Mouse (Mus musculus) layer of hippocampus, adult 8-10 months (tissue): ENCODE measurements around the gene Krtdap. TPM values are rescaled to one million over a fixed set of nuclear protein-coding genes. Genes with fewer than 3 reads are reported as not detected.
"Not testable (repeated sequence)": the region's sequence is repeated elsewhere in the genome, so short reads cannot be mapped to it uniquely, and the experiment has no call there.

Source experiments
- DNase-seq, 2 experiments: peaks; one replicate each; pipeline ENCODE4 v3.0.0; 2022; ENCODE audit warnings: low spot score in 2 of 2
- total RNA-seq, 4 experiments: library from RNA; stranded (reverse); gene quantifications; 2 replicates each; pipeline ENCODE4 v1.2.4; 2022

The Krtdap gene
- total RNA-seq, result not detected

GRCm38 (mm10) chr7:30787377-30788022, at the start of gene Krtdap:
Gene Krtdap (plus strand): TSS chr7:30787896.
- no peak for DNase-seq

- DNase-seq, result not testable (repeated sequence)
Measured at GRCm38 (mm10) chr7:30742570-30742969, 45.1 kb upstream of the Krtdap start.

GRCm38 (mm10) chr7:30743617-30744016, 44.1 kb upstream of the Krtdap start, which contains the start of gene Gapdhs:
Gene Gapdhs (minus strand): TSS chr7:30743681.
- not testable (repeated sequence) for DNase-seq

GRCm38 (mm10) chr7:30744022-30744598, 43.6 kb upstream of the Krtdap start:
- no peak for DNase-seq

GRCm38 (mm10) chr7:30747525-30748204, 40.0 kb upstream of the Krtdap start:
- no peak for DNase-seq

- DNase-seq, result no peak
Measured at GRCm38 (mm10) chr7:30749824-30750606, 37.7 kb upstream of the Krtdap start.

GRCm38 (mm10) chr7:30751086-30751669, 36.5 kb upstream of the Krtdap start, which contains the start of gene Sbsn:
Gene Sbsn (plus strand): TSS chr7:30751471.
- DNase-seq, result no peak

- DNase-seq, result no peak
Measured at GRCm38 (mm10) chr7:30757001-30757400, 30.7 kb upstream of the Krtdap start.

GRCm38 (mm10) chr7:30758853-30759252, 28.8 kb upstream of the Krtdap start:
- DNase-seq, result no peak

- no peak for DNase-seq
Measured at GRCm38 (mm10) chr7:30761769-30762352, 25.8 kb upstream of the Krtdap start.

GRCm38 (mm10) chr7:30763456-30763855, 24.2 kb upstream of the Krtdap start, which contains the start of gene Dmkn:
Gene Dmkn (plus strand): TSS chr7:30763756.
- no peak for DNase-seq

GRCm38 (mm10) chr7:30765173-30765572, 22.5 kb upstream of the Krtdap start:
- no peak for DNase-seq

- no peak for DNase-seq
Measured at GRCm38 (mm10) chr7:30766408-30766807, 21.3 kb upstream of the Krtdap start.

- DNase-seq, result no peak
Measured at GRCm38 (mm10) chr7:30769236-30769635, 18.5 kb upstream of the Krtdap start.

GRCm38 (mm10) chr7:30776104-30776503, 11.6 kb upstream of the Krtdap start:
- DNase-seq, result no peak

GRCm38 (mm10) chr7:30777081-30777579, 10.6 kb upstream of the Krtdap start:
- no peak for DNase-seq

- no peak for DNase-seq
Measured at GRCm38 (mm10) chr7:30777911-30778310, 9.8 kb upstream of the Krtdap start.

GRCm38 (mm10) chr7:30781792-30782191, 5.9 kb upstream of the Krtdap start:
- no peak for DNase-seq

- DNase-seq, result no peak
Measured at GRCm38 (mm10) chr7:30782658-30783057, 5.0 kb upstream of the Krtdap start.

- DNase-seq, result no peak
Measured at GRCm38 (mm10) chr7:30785154-30785553, 2.5 kb upstream of the Krtdap start.
